Mouse (Mus musculus) hindbrain, embryonic 16.5 days (tissue): ENCODE data around the gene Maf. TPM values are rescaled to one million over a fixed set of nuclear protein-coding genes. Genes with fewer than 3 reads are reported as not detected.

Source experiments
- ATAC-seq: fragments of 200-750 bp; cut with Nextera tagmentation; 2 replicates; pipeline ENCODE4 v1.8.0; 2017; ENCODE audit warnings: moderate TSS enrichment, moderate library complexity
- H3K27ac ChIP-seq: fragments of 300-500 bp; sonication (generic); 2 replicates; pipeline ENCODE4 v1.5.1; 2014; ENCODE audit warnings: low read depth, mild to moderate bottlenecking, control low read depth, low read length, moderate library complexity
- H3K27me3 ChIP-seq: fragments of 300-500 bp; sonication (generic); replicated peaks from 2 replicates; pipeline ENCODE4 v1.6.1; 2014; ENCODE audit warnings: low read length; ENCODE audit not compliant: control insufficient read depth, insufficient read depth
- H3K36me3 ChIP-seq: fragments of 300-500 bp; sonication (generic); 2 replicates; pipeline ENCODE4 v1.6.1; 2014; ENCODE audit warnings: mild to moderate bottlenecking, low read length, moderate library complexity, mixed read lengths; ENCODE audit not compliant: control insufficient read depth, insufficient read depth
- H3K4me1 ChIP-seq: fragments of 300-500 bp; sonication (generic); 2 replicates; pipeline ENCODE4 v1.6.1; 2014; ENCODE audit warnings: low read depth, low read length; ENCODE audit not compliant: control insufficient read depth, insufficient read depth
- H3K4me2 ChIP-seq: fragments of 300-500 bp; sonication (generic); 2 replicates; pipeline ENCODE4 v1.6.1; 2014; ENCODE audit warnings: mild to moderate bottlenecking, low read length, control low read depth, moderate library complexity
- H3K4me3 ChIP-seq: fragments of 300-500 bp; sonication (generic); 2 replicates; pipeline ENCODE4 v1.5.1; 2014; ENCODE audit warnings: mild to moderate bottlenecking, low read length, control low read depth, moderate library complexity
- H3K9ac ChIP-seq: fragments of 300-500 bp; sonication (generic); 2 replicates; pipeline ENCODE4 v1.6.1; 2014; ENCODE audit warnings: low read depth, mild to moderate bottlenecking, control low read depth, low read length, moderate library complexity
- H3K9me3 ChIP-seq: fragments of 300-500 bp; sonication (generic); 2 replicates; pipeline ENCODE4 v1.6.1; 2014; ENCODE audit warnings: mild to moderate bottlenecking, low read length, moderate library complexity; ENCODE audit not compliant: control insufficient read depth
- WGBS: fragments of 180-500 bp; shearing (Covaris S2); extraction: QIAGEN DNeasy Blood & Tissue Kit; methylation state at CpG from one replicate; pipeline ENCODE4 v1.1.7; 2014; 5-methylcytosine and 5-hydroxymethylcytosine counted together
- polyA plus RNA-seq: library from polyadenylated mRNA; unstranded; fragments of >200 nt; fragmentation: Nextera tagmentation; extraction: Ambion mirVana; gene quantifications from 2 replicates; pipeline ENCODE4 v1.2.1, GENCODE M21; 2015

Gene Maf
- polyA plus RNA-seq, 1 experiment from 2014 or later = 10.4 TPM

DNA sequence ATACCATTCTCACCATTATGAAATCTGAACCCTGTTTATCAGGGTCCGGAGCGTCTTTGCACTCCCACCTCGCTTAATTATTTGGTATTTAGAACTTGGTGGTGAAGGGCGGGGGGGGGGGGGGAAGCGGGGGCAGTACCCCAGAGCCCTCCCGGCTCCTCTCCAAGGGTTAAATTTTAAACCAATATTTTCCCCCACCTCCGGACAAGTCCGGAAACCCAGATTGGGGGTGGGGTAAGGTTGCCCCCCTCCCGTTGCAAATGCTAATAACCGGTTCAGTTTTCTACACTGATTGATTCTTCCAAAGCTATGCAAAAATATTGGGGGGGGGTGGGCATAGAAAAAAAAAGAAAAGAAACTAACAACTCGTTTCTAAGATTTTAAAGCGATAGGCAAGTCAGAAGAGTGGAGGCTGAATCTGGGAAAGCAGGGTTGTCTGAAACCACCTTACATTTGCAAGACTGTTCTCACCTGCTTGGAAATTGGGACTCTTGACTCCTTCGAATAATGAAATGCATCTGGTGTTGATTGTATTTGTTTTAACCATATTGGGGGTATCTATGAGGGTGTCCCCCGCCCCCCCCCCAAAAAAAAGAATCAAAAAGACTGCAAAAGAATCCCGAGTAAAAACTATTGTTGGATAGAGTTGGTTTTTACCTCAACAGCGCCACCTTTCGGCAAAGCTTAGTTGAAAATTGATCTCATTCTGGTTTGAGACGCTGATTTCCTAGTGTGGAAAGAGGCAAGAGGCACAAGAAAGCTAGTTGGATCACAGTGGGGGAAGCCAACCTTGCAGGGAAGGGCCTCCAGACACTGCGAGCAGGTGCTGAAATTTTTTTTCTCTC is 1.6 kb upstream of the Maf start:
- H3K9ac ChIP-seq = peak overlapping the region; percentile 13; the same call in 1 of the 2 replicates
- no peaks in the 10 kb centered on the region for H3K9me3 ChIP-seq
- H3K4me1 ChIP-seq = peaks cover 15% of the 10 kb centered on the region
- peak overlapping the region; percentile 76 for H3K4me3 ChIP-seq
- WGBS = 2% methylated on average over 19 of the region's 19 CpGs
- H3K4me2 ChIP-seq = peak overlapping the region; percentile 93
- ATAC-seq = no peak
- H3K27ac ChIP-seq = no peak overlapping the region
- H3K36me3 ChIP-seq = no peaks in the 10 kb centered on the region
- H3K27me3 ChIP-seq = peaks cover 4% of the 10 kb centered on the region

DNA sequence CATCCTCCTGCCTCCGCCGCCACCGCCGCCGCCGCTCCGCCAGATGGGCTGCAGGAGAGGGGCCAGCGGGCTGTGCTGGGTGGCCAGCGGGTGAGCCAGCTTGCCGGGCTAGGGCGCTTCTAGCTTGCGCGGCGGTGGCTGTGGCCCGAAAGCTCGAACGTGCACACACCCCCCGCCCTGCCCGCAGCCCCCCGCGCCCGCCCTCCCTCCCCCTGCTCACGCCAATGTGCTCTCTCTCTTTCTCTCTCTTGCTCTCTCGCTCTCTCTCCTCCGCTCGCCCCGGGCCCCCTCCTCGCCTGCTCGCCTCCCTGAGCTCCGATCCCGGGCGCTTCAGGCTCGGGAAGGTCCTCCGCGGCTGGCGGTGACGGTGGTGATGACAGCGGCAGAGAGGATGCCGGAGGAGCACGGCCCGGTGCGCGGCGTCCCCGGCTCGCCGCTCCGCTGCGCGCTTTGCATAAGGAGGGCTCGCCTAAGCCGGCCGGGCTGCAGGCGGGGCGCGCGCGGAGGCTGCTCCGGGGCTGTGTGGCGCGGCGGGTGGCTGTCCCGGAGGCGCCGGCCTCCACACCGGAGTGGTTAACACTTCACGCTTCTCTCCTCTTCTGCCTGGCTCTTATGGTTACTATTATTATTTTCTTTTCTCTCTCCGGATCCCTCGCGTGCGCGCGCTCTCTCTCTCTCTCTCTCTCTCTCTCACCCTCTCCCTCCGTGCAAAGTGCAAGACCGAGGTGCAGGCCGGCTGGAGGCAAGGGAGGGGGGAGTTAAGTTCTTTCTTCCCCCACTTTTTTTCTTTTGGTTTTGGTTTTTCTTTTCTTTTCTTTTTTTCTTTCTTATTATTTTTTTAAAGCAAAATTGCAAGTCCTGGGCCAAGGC is 498 bp downstream of the Maf start:
- H3K4me2 ChIP-seq = peak overlapping the region; percentile 93
- WGBS = under 1% methylated on average over 55 of the region's 76 CpGs
- peak overlapping the region; percentile 76 for H3K4me3 ChIP-seq
- H3K36me3 ChIP-seq = no peaks in the 10 kb centered on the region
- peaks cover 4% of the 10 kb centered on the region for H3K27me3 ChIP-seq
- peaks cover 15% of the 10 kb centered on the region for H3K4me1 ChIP-seq
- H3K9me3 ChIP-seq = no peaks in the 10 kb centered on the region
- peak; percentile 86 for ATAC-seq
- H3K9ac ChIP-seq = peak overlapping the region; percentile 81
- H3K27ac ChIP-seq = peak overlapping the region; percentile 91

DNA sequence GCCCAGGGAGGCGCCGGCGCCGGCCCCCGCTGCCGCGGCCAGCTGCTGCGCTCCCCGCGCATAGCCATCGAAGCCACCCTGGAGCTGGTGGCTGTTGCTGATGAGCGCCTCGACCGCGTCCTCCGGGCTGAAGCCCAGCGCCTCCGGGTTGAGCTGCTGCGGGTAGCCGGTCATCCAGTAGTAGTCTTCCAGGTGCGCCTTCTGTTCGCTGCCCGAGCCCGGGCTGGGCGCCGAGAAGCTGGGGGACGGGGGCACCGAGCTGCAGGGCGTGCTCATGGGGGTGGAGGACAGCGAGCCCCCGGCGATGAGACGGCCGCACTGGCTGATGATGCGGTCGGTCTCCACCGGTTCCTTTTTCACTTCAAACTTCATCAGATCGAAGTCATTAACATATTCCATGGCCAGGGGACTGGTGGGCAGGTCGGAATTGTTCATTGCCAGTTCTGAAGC is 1.2 kb downstream of the Maf start:
- Histone ChIP-seq H3K4me1 (peaks cover 15% of the 10 kb centered on the region), H3K36me3 (no peaks in the 10 kb centered on the region), H3K27ac (peak overlapping the region; percentile 91), H3K4me3 (peak overlapping the region; percentile 76), H3K9me3 (no peaks in the 10 kb centered on the region), H3K9ac (peak overlapping the region; percentile 81), H3K4me2 (peak overlapping the region; percentile 93), H3K27me3 (peaks cover 4% of the 10 kb centered on the region)
- ATAC-seq = peak; percentile 37
- under 1% methylated on average over 34 of the region's 39 CpGs for WGBS

GRCm38 (mm10) chr8:115705591-115706110 is 1.9 kb downstream of the Maf start:
- peaks cover 4% of the 10 kb centered on the region for H3K27me3 ChIP-seq
- peaks cover 15% of the 10 kb centered on the region for H3K4me1 ChIP-seq
- ATAC-seq = no peak
- peak overlapping the region; percentile 93 for H3K4me2 ChIP-seq
- peak overlapping the region; percentile 76 for H3K4me3 ChIP-seq
- peak overlapping the region; percentile 81 for H3K9ac ChIP-seq
- H3K27ac ChIP-seq = peak overlapping the region; percentile 91
- H3K36me3 ChIP-seq = no peaks in the 10 kb centered on the region
- no peaks in the 10 kb centered on the region for H3K9me3 ChIP-seq
- under 1% methylated on average over 36 of the region's 36 CpGs for WGBS

GRCm38 (mm10) chr8:115703056-115703455 is 4.5 kb downstream of the Maf start:
- WGBS = 88% methylated on average over 4 of the region's 4 CpGs
- no peak overlapping the region for H3K27ac ChIP-seq
- no peaks in the 10 kb centered on the region for H3K9me3 ChIP-seq
- no peaks in the 10 kb centered on the region for H3K36me3 ChIP-seq
- no peak for ATAC-seq
- peaks cover 8% of the 10 kb centered on the region for H3K4me1 ChIP-seq
- H3K9ac ChIP-seq = no peak overlapping the region
- H3K4me2 ChIP-seq = no peak overlapping the region
- H3K4me3 ChIP-seq = no peak overlapping the region; the same call in 1 of the 2 replicates
- H3K27me3 ChIP-seq = no peaks in the 10 kb centered on the region; the same call in 1 of the 2 replicates

- no peak overlapping the region for H3K27ac ChIP-seq
- H3K4me3 ChIP-seq = no peak overlapping the region
- no peaks in the 10 kb centered on the region for H3K9me3 ChIP-seq
- H3K36me3 ChIP-seq = no peaks in the 10 kb centered on the region
- ATAC-seq = no peak
- peak overlapping the region; percentile 12; the same call in 1 of the 2 replicates for H3K4me2 ChIP-seq
- H3K9ac ChIP-seq = no peak overlapping the region
- H3K4me1 ChIP-seq = no peaks in the 10 kb centered on the region; the same call in 1 of the 2 replicates
- no peaks in the 10 kb centered on the region for H3K27me3 ChIP-seq
- 76% methylated on average over 5 of the region's 5 CpGs for WGBS
These were observed 6.6 kb downstream of the Maf start for GRCm38 (mm10) chr8:115701001-115701400.

DNA sequence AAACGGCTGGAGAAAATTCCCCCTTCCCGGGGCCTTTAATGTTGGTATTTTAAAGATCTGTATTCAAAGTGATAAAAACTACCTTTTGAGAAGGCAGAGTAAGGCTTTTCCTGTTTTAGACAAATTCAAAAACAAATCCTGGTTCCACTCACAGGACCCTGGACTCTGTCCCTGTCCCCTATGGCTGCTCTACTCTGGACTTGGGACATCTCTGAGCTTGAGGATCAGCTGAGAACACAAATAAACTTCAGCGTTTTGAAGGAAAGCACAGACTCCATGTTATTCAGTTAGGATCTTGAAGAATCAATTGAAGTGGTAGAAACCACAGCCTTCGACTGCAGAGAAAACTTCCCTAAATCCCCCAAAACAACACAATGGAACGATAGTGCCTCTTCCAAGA is 8.4 kb downstream of the Maf start:
- Histone ChIP-seq H3K9me3 (no peaks in the 10 kb centered on the region), H3K36me3 (no peaks in the 10 kb centered on the region), H3K4me2 (no peak overlapping the region), H3K4me1 (no peaks in the 10 kb centered on the region), H3K27ac (no peak overlapping the region), H3K27me3 (no peaks in the 10 kb centered on the region), H3K9ac (no peak overlapping the region), H3K4me3 (no peak overlapping the region)
- WGBS = 80% methylated on average over 5 of the region's 5 CpGs
- no peak for ATAC-seq

GRCm38 (mm10) chr8:115697410-115697809 is 10.2 kb downstream of the Maf start:
- Histone ChIP-seq H3K4me2 (no peak overlapping the region), H3K4me3 (no peak overlapping the region), H3K27ac (no peak overlapping the region), H3K27me3 (no peaks in the 10 kb centered on the region), H3K9me3 (no peaks in the 10 kb centered on the region; the same call in 1 of the 2 replicates), H3K4me1 (no peaks in the 10 kb centered on the region), H3K36me3 (no peaks in the 10 kb centered on the region), H3K9ac (no peak overlapping the region)
- ATAC-seq = no peak
- 57% methylated on average over 3 of the region's 3 CpGs for whole genome bisulfite sequencing
